Mouse (Mus musculus) CH12.LX (cell line): ENCODE data around the gene Il15.

ENCODE experiments used
- CHD2 ChIP-seq: IDR thresholded peaks from 2 replicates; pipeline ENCODE4 v1.6.1; 2011; ENCODE audit warnings: low read length, improper control_type of control experiment
- CTCF ChIP-seq, 2 experiments: IDR thresholded peaks in 1 of 2; conservative IDR thresholded peaks in 1 of 2; 2 replicates each; pipeline ENCODE4 v1.5.1; 2011 to 2012; ENCODE audit warnings: low read depth in 2 of 2, low read length in 2 of 2, improper control_type of control experiment in 1 of 2, inconsistent platforms in 1 of 2, mild to moderate bottlenecking in 1 of 2, moderate library complexity in 1 of 2
- EP300 ChIP-seq: IDR thresholded peaks from 2 replicates; pipeline ENCODE4 v1.6.1; 2011; ENCODE audit warnings: low read length, improper control_type of control experiment
- KAT2A ChIP-seq: IDR thresholded peaks from 2 replicates; pipeline ENCODE4 v1.6.1; 2012; ENCODE audit warnings: low read length, improper control_type of control experiment, inconsistent platforms; ENCODE audit not compliant: insufficient replicate concordance
- MAX ChIP-seq: IDR thresholded peaks from 2 replicates; pipeline ENCODE4 v1.6.1; 2011; ENCODE audit warnings: low read length, improper control_type of control experiment
- POLR2A ChIP-seq: IDR thresholded peaks from 2 replicates; pipeline ENCODE4 v1.6.1; 2011; ENCODE audit warnings: low read depth, mild to moderate bottlenecking, improper control_type of control experiment, low read length
- TCF12 ChIP-seq: IDR thresholded peaks from 2 replicates; pipeline ENCODE4 v1.6.1; 2014; ENCODE audit warnings: low read depth, mild to moderate bottlenecking, inconsistent platforms, low read length, improper control_type of control experiment
- USF1 ChIP-seq: IDR thresholded peaks from 2 replicates; pipeline ENCODE4 v1.6.1; 2014; ENCODE audit warnings: low read depth, mild to moderate bottlenecking, inconsistent platforms, low read length, improper control_type of control experiment
- ZC3H11A ChIP-seq: IDR thresholded peaks from 2 replicates; pipeline ENCODE4 v1.6.1; 2012; ENCODE audit warnings: low read depth, mild to moderate bottlenecking, inconsistent platforms, low read length, improper control_type of control experiment
- ZKSCAN1 ChIP-seq: IDR thresholded peaks from 2 replicates; pipeline ENCODE4 v1.6.1; 2012; ENCODE audit warnings: low read depth, inconsistent platforms, low read length, improper control_type of control experiment, borderline replicate concordance
- ZMIZ1 ChIP-seq: IDR thresholded peaks from 2 replicates; pipeline ENCODE4 v1.6.1; 2012; ENCODE audit warnings: low read depth, mild to moderate bottlenecking, inconsistent platforms, low read length, improper control_type of control experiment

DNA sequence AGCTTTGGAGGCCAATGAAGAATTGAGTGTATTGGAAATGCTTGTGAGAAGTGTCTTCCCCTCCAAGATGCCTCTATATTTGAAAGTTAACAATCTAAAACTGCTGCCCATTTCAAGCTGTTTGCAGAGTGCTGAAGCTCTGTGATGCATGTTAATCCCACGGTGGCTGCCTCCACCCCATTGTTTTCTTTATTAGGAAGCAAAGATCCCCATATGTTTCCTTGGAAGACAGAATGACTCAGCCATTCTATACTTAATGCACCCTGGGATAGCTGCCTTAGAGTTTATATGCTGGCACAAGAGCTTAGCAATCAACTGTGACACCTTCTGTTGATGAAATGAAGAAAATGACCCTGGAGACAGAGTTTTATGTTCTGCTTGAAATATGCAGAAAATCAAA is 96.6 kb downstream of the Il15 start:
- TF ChIP-seq CTCF (conservative IDR thresholded peaks at IDR 0.05 in 1 of 2, IDR thresholded peaks at IDR 0.05 in 1 of 2; ENCODE audit: low read depth in 2 of 2, low read length in 2 of 2) (no peak), POLR2A (no peak), EP300 (no peak), KAT2A (no peak), ZMIZ1 (no peak), TCF12 (no peak), MAX (no peak), ZC3H11A (no peak), CHD2 (no peak), USF1 (no peak), ZKSCAN1 (no peak)
